Mouse (Mus musculus) neutrophil, adult 5-6 weeks (primary cell): ENCODE results near the gene Commd6. TPM values are rescaled to one million over a fixed set of nuclear protein-coding genes. Genes with fewer than 3 reads are reported as not detected.
"Not testable (repeated sequence)": the region's sequence is repeated elsewhere in the genome, so short reads cannot be mapped to it uniquely, and the experiment has no call there.

Source experiments
- ATAC-seq: fragments of 151-379, 151-347 bp; 2 replicates; pipeline ENCODE4 v1.8.0; 2017; ENCODE audit warnings: mild to moderate bottlenecking, moderate TSS enrichment; ENCODE audit not compliant: insufficient number of reproducible peaks, poor library complexity, low FRiP score, severe bottlenecking; ENCODE audit errors: extremely low read depth
- total RNA-seq: library from RNA; stranded (forward); fragments of 200-1000 nt; gene quantifications from 2 replicates; pipeline ENCODE4 v1.2.3, GENCODE M21; 2017

Gene Commd6
- total RNA-seq, 1 experiment from 2014 or later = 26.0 TPM

GRCm38 (mm10) chr14:101616178-101616577 is 24.3 kb downstream of the Commd6 start:
- ATAC-seq = no peak

- no peak for ATAC-seq
Observed at GRCm38 (mm10) chr14:101613206-101613605, 27.3 kb downstream of the Commd6 start.

GRCm38 (mm10) chr14:101610701-101611100 is 29.8 kb downstream of the Commd6 start:
- ATAC-seq = no peak

- ATAC-seq = peak; percentile 40; the same call in 1 of the 2 replicates
Observed at GRCm38 (mm10) chr14:101608519-101609368, 31.7 kb downstream of the Commd6 start, which contains the start of gene Tbc1d4. Gene Tbc1d4 (minus strand): TSS chr14:101609191.

GRCm38 (mm10) chr14:101607631-101608518 is 32.6 kb downstream of the Commd6 start:
- ATAC-seq = 0 out of 2 replicates have a peak, but pooled peaks have one; percentile 9

GRCm38 (mm10) chr14:101605843-101606242 is 34.6 kb downstream of the Commd6 start:
- ATAC-seq = no peak

GRCm38 (mm10) chr14:101602851-101603250 is 37.6 kb downstream of the Commd6 start:
- no peak for ATAC-seq

GRCm38 (mm10) chr14:101597096-101597715 is 43.3 kb downstream of the Commd6 start:
- ATAC-seq = no peak

DNA sequence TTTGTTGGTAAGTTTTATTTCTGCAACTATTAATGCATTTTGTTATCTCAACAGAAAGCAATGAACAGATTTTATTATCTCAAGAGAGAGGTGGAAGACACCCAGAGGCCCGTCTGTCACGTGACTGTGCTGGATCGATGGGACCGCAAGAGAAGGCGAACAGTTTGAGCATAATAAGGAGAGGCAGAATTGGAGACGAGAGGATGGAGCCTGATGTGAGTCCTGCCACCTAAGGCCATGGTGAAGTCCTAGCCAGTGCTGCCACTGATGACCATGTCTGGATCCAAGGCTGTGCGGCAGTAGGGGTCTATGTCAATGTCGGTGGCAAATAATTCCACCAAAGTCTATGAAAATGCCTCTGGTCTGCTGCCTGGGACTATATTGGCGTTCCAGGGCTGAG is 43.8 kb downstream of the Commd6 start:
- no peak for ATAC-seq

- ATAC-seq = no peak
Observed at GRCm38 (mm10) chr14:101595301-101596080, 45.0 kb downstream of the Commd6 start.

- no peak for ATAC-seq
Observed at GRCm38 (mm10) chr14:101594001-101594400, 46.5 kb downstream of the Commd6 start.

DNA sequence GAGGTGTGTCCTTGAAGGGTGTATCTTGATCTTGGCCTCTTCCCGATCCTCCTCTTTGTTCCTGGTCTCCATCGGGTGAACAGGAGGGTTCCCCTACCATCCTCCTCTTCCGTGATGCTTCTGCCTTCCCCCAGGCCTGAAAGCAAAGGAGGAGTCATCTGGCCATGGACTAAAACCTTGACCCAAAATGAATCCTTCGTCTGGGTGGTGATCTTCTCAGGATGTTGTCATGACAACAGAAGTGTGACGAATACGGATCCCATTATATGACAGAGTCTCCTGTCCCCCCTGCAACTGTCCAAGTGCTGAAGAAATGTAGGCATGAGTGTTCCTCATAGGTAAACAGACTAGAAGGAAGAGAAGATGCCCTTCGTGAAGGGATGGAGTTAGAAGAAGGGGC is 47.1 kb downstream of the Commd6 start:
- ATAC-seq = no peak

DNA sequence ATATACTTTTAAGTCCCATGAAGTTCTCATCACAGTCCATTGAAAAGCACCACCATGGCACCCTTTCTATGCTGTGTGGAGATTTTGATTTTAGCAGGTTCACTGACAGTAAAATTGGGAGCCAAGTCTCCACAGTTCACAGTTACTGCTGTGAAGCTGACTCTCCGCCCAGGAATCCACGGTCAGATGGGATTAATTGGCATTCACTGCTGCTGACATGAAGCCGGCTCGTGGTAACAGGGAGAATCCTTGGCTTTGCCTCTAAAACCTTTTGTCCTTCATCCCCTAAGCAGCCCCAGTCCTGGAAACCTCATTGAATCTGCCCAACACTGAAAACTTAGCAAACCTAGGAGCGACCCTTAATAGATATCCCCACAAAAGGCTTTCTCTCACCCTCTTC is 49.4 kb downstream of the Commd6 start:
- no peak for ATAC-seq

DNA sequence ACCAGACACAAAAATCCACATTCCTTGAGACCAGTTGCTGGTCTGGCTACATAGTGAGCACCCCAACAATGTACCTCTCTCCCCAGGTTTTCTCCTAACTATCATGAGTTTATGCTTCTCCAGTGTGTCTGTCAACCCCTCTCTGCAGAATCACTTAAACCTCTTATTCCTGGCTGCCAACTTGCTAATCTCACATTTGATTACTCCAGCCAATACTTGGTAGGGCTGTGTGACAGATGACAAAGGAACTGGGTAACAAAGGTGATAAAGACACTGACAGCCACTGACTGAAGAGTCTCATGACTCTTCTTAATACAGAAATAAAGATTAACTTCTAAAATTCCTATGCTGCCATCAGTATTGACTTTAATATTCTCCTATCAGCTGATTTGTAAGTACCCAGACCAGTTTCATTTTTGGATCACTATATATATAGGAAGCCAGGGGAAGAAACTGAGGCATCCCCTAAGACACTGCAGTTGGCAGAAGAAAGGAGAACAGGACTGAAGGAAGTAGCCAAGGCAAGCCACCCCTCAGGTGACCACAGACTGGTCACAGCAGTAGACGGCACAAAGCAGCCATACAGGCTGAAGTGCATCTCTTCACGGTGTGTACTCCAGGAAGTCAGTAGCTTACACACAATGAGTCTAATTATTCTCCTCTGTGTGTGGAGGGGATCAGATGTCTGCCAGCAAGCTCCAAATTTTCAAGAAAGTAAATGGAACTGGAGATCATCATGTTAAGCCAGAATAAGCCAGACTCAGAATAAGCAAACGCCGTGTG is 52.1 kb downstream of the Commd6 start:
- not testable (repeated sequence) for ATAC-seq

GRCm38 (mm10) chr14:101587366-101588040 is 53.0 kb downstream of the Commd6 start:
- ATAC-seq = not testable (repeated sequence)

- ATAC-seq = no peak
Observed at GRCm38 (mm10) chr14:101586096-101586495, 54.4 kb downstream of the Commd6 start.
